Mouse (Mus musculus) testis, postnatal 14 days (tissue): Measurements from ENCODE around the gene BC053393.
"Not testable (repeated sequence)": the region's sequence is repeated elsewhere in the genome, so short reads cannot be mapped to it uniquely, and the experiment has no call there.

Source experiments
- DNase-seq: peaks from one replicate; pipeline ENCODE4 v3.0.0; 2021; ENCODE audit warnings: low spot score

The BC053393 gene

DNA sequence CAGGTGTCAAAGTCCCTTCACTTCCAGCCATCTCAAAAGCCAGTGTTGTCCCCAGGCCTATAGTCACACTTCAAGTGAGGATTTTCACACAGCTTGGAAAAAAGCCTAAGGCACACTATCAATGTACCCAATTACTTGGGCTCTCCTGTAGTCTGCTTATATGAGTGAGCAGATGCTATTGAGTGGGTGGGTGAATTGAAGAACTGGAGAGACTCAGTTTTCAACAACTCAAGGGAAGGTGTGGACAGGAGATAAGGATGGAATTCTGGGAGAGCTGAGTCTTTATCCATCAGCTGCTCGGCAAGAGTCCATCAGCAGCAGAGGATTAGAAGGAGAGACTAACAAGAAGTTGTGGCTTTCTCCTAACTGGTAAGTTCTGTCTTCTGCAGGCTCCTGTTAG is at the start of gene BC053393:
BC053393 (plus strand) TSS at position 210 of the 400 bp plus-strand sequence.
- no peak for DNase-seq

DNA sequence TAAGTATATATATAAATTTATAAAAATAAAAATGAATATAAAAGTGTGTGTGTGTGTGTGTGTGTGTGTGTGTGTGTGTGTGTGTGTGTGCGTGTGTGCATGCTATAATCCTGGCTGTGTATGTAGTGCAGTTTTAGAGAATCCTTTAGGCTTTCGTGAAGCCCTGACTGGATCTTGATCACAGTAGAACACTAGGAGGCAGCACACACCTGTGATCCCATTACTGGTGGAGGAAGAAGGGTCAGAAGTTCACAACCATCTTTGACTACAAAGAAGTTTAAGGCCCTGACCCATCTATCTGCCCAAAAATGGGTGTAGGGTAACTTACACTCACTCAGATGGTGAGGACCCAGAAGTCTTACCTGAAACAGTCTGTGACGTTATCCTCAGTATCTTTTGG is 48.6 kb upstream of the BC053393 start:
- DNase-seq: no peak

DNA sequence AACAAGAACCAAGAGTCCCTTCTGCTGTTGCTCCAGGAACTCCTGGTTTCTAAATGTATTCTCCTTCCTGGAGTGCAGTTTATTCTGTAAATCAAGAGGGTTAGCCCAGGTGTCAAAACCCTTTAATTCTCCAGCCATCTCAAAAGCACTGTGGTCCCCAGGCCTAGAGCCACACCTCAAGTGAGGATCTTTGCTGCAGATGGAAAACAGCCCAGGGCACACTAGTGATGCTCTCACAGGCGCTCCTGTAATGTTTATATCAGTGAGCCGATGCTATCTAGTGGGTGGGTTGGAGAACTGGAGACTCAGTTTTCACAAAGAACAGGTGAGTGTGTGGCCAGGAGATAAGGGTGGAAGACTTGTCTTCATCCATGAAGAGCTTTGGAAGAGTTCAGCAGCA is 47.4 kb upstream of the BC053393 start, which contains the start of gene Gm12169:
Gm12169 (plus strand) TSS at position 301 of the 400 bp plus-strand sequence.
- DNase-seq: no peak

DNA sequence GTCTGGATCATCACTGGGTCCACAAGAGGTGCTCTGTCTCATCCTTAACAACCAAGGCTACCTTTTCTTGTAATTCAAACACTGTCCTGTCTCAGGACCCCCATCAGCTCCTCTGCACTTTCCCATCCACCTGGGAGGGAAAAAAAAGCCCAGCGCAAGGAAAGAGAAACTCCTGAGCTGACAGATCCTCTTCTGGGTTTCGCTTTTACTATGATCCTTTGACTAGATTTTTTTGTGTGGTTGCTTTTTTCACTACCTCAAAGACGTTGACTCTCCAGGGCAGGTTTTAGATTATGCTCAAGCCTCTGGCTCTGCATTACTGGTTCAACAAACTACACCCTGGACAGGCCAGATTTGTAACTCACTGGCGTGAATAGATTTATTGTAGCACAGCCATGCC is 41.2 kb upstream of the BC053393 start:
- no peak for DNase-seq

DNA sequence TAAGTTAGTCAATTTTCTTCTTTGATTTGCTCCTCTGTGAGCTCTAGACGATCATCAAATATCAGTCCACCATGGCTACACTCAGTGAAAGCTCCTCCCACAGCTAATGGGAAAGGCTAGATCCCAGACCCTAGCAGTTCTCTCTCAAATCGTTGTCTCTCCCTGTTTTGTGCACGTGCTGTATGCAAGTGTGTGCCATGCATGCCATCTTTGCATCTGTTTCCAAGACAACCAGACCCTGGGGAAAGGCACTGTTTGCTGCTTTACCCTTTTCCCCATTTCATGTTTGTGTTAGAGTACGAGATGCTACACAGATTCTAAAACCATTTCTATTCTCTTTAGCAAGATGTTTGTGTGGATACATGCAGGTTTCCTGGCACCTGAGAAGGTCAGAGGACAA is 34.4 kb upstream of the BC053393 start:
- DNase-seq: no peak

DNA sequence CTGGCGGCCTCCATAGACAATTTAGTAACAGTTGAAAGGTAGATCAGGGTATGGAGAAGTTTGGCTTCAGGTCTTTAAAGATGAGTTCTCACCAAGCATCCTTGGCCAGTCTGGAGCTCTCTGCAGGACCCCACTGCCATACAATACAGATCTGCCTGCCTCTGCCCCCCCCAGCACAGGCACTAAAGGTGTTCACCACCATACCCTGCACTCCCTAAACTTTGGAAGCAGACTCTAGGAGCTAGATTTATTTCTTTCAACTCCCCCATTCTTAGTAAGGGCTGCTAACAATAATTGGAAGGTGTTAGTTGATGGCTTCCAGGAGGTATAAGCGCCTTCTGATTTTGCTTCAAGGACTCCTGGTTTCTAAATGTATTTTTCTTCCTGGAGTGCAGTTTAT is 27.8 kb upstream of the BC053393 start:
- DNase-seq: no peak

DNA sequence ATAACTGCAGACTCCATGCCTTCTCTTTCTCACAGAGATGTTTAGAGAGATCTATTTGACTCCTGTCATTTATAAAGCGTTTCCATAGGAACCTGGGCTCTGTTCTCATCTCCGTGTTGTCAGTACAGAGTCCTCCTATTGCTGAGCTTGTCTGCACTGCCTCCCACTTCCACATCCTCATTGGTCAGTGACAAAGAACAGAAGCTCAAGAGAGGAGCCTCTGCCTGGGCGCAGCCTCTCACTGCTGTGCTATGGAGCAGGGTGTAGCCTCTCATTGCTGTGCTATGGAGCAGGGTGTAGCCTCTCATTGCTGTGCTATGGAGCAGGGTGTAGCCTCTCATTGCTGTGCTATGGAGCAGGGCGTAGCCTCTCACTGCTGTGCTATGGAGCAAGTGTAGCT is 21.6 kb upstream of the BC053393 start:
- DNase-seq: no peak

DNA sequence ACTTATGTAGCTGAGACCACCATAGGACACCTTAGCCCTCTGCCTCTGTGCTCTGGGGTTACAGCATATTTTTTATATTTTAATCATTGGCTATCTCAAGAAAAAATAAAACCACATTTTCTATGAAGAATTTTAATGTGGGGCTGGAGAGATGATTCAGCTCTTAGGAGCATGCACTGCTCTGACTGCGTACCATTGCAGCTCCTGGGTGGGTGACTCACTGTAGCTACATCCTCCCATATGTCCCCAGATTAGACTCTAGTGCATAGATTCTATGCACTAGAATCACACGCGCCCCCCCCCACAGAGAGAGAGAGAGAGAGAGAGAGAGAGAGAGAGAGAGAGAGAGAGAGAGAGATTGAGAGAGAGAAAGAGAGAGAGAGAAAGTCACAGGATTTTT is 18.6 kb upstream of the BC053393 start:
- DNase-seq: no peak

DNA sequence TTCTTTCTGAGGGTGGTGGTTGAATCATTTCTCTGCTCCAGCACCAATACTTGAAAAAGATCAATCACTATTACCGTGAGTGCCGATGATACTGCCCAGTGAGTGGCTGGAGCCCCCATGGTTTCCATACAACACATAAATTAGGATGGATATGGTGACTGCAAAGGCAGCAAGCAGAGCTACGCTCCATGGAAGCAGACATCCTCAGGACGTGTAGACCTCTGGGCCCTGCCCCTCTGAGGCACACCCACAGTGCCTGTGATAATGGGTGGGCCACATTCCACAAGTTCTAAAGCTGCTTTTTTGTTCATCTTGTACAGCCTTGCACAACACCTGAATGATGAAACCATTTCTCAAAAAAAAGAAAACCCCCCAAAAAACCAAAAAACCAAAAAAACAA is 10.2 kb upstream of the BC053393 start:
- no peak for DNase-seq

DNA sequence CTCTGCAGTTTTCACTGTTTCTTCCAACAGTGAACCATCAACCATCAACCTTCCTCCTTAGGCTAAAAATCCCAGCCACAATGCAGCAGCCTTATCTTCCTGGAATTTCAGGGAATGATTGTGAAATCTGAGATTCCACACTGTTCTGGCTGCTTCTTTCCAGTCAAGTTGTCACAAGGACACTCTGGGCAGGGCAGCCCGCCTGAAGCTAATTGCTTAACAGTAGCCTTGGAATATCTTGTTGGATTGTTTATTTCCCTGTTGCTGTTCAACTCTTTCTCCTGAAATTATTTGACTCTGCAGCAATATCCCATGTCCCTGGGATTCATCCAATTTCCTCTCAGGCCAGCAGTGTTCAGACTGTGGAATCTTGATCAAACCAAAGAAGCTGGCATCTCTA is 6.7 kb upstream of the BC053393 start:
- DNase-seq: peak; percentile 13

DNA sequence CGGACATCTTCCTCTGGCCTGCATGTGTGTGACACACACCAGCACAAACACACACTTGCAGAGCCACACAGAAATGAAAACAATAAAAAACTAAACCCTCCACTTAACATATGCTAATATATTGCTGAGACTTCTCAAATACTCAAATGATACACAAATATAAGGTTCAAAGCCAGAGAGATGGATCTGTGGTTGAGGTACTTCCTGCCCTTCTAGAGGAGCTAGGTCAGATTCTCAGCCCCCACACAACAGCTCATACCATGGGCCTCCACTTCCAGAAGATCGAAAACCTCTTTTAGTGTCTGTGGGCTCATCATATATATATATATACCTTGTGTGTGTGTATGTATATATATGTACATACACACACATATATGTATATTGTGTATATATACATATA is 5.4 kb upstream of the BC053393 start:
- DNase-seq: no peak

DNA sequence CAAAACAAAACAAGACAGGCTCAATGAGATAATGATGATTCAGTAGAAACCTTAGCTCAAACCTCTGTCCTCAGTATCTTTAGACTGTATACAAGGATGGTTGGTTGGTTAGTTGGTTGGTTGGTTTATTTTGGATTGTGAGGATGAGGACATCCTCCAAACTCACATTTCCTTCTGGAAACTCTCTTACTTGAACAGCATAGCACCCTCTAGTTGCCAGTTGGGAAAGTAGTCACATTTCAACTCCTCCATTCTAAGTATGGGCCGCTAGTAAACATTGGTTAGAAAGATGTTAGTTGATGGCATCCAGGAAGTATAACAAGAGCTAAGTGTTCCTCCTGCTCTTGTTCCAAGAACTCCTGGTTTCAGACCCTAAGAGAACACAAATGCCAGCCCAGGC is 2.2 kb upstream of the BC053393 start:
- no peak for DNase-seq

DNA sequence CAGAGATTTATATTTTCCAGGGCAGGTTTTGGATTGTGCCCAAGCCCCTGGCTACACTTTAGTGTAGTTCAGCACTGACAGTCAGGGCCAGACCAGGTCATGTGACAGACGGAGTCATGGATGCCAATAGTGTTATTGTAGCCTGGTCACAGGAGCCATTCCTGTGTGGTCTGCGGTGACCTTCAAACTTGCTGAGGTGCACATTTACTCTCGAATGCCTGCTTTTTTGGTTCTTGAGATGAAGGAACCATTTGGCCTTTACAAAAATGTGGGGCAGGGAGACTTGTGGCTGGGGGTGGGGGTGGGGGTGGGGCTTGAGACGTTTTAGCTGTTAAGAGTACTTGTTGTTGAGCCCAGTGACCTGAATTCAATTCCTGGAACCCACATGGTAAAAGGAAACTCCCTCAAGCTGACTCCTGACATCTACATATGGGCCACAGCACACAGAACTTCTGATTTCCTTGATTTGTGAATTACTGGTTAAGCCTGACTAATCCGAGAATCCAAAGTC is 7.5 kb downstream of the BC053393 start:
- peak; percentile 8 for DNase-seq

DNA sequence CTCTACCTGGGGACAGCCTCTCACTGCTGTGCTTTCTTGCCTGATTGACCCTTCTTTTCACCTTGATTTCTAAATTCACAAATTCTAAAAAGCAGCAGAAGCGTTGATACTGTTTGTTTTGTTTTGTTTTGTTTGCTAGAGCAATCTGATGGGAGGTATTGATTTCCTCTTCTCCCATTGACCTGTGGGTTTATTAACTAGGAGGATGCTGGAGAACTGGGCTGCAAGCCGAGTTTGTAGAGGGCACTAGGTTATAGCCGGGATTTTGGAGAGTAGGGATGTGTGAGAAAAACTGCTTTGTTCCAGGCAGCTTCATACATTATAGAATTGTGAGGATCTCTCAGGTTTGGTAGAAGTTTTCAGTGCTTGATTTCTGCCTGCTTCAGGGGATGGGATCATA is 9.1 kb downstream of the BC053393 start:
- DNase-seq: no peak

DNA sequence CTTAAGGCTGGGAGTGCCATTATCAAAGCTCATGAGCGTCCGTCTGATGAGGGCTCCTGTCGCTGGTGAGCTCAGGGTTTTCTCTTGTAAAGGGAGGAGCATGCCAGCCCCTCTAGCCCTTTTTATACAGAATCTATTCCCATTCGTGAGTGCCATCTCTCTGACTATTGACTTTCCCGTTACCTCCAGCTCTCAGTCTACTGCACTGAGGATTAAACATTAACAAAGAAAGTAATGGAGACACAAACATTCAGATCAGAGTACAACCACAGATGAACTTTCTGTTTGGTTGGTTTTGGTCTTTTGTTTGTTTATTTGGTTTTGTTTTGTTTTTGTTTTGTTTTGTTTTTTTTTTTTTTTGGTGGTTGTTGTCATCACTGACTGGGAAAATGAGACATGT is 11.4 kb downstream of the BC053393 start:
- no peak for DNase-seq

DNA sequence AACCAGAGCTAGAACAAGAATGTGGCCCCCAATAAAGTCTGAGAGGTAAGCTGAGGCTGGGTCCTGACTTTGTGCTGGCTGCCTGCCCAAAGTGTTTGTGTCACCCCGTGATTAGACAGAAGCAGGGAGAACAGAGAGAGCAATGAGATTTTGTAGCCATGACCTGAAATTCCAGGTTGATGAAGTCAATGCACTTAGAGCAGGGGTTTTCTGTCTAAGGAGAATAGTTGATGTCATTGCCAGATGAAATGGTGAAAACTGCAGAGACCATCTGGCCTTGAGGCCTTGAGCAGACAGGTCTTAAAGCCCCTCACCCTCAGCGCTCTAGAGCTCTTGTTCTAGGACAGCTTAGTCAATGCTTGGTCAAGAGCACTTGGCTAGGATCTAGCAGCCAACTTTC is 21.1 kb downstream of the BC053393 start:
- DNase-seq: no peak

DNA sequence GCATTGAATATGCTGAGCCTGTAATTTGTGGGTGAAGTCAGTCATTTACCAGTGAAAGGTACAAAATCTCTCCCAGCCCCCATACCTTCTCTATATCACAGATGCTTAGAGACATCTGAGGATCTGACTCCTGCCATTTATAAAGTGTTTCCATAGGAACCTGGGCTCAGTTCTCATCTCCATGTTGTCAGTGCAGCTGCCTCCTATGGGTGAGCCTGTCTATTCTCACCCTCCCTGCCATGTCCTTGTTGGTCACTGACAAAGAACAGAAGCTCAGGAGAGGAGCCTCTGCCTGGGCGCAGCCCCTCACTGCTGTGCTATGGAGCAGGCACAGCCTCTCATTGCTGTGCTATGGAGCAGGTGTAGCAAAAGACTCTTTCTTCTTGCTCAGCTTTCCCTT is 48.6 kb downstream of the BC053393 start:
- DNase-seq: no peak

DNA sequence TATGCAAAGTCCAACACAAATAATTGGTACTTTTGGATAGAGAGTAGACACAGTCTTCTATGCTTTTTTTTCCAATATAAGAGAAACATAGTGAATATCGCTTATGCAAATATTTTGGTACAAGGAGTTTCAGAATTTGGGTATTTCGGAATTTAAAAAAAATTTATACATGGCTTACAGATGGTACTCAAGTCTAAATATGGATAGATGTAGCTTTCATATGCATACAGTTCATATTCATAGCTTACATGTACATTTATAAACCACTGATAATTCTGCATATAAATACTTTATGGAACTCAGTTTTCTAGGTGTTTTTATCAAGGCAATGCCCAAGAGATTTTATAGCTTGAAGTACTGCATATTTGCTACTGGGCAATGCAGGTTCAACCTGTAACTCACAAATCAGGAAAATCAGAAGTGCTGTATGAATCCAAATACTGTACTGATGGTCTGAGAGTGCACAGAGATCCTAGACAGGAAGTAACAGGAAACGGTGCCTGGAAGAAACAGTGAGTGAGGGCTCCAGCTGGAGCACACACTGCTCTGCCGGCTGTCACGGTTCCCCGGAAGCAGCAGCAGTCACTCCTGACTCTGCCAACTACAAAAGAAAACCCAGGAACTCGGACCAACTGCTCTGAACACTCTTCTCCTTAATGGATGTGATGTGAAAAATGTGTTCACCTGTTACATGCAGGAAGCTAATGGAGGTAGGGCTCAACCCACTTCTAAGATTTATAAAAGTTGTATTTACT is 49.3 kb downstream of the BC053393 start:
- DNase-seq: no peak

DNA sequence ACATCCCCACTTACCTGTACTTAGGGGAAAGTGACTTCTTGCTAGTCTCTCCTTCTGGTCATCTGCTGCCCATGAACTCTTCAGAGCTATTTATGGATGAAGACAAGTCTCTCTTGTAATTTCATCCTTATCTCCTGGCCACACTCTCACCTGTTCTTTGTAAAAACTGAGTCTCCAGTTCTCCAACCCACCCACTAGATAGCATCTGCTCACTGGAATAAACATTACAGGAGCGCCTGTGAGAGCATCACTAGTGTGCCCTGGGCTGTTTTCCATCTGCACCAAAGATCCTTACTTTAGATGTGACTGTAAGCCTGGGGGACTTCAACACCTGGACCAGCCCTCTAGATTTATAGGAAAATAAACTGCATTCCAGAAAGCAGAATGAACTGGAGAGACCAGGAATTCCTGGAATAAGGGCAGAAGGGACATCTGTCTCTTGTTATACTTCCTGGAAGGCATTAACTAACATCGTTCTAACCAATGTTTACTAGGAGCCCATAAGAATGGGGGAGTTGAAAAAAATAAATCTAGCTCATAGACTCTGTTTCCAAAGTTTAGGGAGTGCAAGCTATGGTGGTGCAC is 58.0 kb downstream of the BC053393 start, which contains the start of gene Dppa1:
Dppa1 (minus strand) TSS at position 51 of the 585 bp plus-strand sequence.
- no peak for DNase-seq

DNA sequence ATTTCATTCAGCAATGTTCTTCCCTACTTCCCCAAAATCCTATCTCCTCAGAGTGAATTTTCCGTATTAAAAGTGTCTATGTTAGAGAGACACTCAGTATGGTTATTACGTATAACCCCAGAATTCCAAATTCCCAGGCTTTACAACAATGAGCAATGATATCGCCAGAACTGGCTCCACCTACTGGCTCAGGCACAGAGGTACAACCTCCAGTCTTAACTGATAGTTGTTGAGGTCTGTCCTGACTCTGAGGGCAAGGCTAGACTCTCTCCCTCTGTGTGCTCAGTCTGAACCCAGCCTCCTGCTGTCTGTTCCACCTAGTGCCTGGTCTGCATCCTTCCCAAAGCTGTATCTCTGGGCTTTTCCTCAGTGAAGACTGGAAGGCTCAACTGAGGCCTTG is 60.3 kb downstream of the BC053393 start:
- DNase-seq: no peak

DNA sequence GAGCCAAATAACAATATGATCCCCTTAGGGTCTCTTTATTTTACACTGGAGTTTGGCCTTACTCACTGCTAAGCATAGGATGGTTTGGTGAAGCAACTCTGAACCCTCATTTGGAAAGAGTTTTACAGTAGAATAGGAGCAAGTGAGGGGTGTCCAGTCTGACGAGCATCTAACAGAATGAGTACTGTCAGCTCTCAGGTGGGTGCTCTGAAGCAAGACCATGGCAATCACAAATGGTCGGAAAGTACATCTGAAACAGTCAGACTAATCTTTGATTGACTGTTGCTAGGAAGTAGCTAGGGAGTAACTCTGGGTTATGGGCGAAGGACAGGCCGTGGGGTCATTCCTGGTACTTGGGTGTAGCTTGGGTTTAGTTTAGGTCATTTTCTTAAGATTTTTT is 64.2 kb downstream of the BC053393 start:
- DNase-seq: not testable (repeated sequence)

DNA sequence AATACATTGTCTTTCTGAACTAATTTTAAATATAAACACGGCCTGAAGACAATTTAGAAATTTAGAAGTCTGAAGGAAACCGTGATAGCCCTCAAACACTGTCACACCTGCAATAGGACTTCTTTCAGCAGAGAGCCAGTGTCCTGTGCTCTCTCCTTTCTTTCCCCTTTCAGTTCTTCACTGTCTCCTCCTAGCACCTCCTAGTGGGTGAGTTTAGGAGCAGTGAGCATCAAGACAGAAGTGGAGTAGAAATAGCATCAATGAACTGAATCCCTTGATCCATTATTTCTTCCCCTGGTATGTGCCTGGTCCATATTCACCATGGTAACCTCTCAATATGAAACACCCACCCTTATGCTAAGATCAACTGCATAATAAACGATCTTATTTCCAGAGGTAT is 65.2 kb downstream of the BC053393 start:
- DNase-seq: no peak
